Mouse (Mus musculus): ENCODE data around the gene Pdgfc. TPM values are rescaled to one million over a fixed set of nuclear protein-coding genes. Genes with fewer than 3 reads are reported as not detected.

The Pdgfc gene
- polyA plus RNA-seq, 1 experiment = 0.19 TPM

DNA sequence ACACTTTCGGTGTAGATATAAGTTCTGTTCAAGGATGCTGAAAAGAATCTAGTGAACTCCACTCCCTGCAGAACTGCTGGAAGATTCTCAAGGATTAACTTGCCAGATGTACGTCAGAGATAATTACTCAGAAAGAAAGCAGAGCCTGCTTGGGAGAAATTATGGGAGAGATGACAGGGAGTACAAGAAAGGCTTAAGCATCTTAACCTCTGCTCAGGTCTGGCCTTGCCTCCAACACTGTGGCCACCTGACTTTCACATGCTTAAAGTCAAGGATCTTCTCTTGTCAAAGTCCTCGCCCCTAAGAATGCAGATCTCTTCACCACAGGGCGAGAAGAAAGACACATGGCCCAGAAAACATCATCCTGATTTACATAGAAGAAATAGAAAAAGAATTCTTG, 185.5 kb downstream of the Pdgfc start:
- no peaks in the 10 kb centered on the region for H3K9me3 ChIP-seq
- H3K27me3 ChIP-seq (replicated peaks) = no peaks in the 10 kb centered on the region
- no peaks in the 10 kb centered on the region for H3K4me1 ChIP-seq
- H3K36me3 ChIP-seq (replicated peaks; ENCODE audit: low read length) = no peaks in the 10 kb centered on the region
- H3K4me3 ChIP-seq (replicated peaks) = no peak overlapping the region
- TF ChIP-seq GATA1 (IDR thresholded peaks at IDR 0.05; ENCODE audit: borderline replicate concordance, low read length) = no peak
- TF ChIP-seq FLI1 (IDR thresholded peaks at IDR 0.05; ENCODE audit: low read length) = no peak

DNA sequence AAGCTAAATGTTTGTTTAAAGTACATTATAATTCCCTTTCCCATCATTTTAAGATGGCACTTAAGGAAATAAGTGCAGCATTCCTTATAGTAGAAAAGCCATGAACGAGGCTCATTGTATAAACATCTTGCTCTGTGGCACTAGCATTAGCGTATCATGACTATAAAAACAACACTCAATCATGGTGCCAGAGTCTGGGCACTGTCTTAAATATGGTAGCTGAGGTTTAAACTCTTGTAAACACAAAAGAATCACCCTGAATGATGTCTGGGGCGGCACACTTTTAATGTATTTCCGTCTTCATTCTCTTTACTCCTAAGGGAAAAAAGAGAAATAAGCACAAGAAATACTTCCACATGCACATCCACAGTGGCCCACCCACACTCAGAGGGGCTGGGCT, 192.1 kb downstream of the Pdgfc start:
- H3K27me3 ChIP-seq (replicated peaks) = no peaks in the 10 kb centered on the region
- H3K36me3 ChIP-seq (replicated peaks; ENCODE audit: low read length) = no peaks in the 10 kb centered on the region
- no peak overlapping the region for H3K4me3 ChIP-seq (replicated peaks)
- no peaks in the 10 kb centered on the region for H3K4me1 ChIP-seq
- H3K9me3 ChIP-seq = no peaks in the 10 kb centered on the region
- no peak for TF ChIP-seq GATA1 (IDR thresholded peaks at IDR 0.05; ENCODE audit: borderline replicate concordance, low read length)
- TF ChIP-seq FLI1 (IDR thresholded peaks at IDR 0.05; ENCODE audit: low read length) = no peak

DNA sequence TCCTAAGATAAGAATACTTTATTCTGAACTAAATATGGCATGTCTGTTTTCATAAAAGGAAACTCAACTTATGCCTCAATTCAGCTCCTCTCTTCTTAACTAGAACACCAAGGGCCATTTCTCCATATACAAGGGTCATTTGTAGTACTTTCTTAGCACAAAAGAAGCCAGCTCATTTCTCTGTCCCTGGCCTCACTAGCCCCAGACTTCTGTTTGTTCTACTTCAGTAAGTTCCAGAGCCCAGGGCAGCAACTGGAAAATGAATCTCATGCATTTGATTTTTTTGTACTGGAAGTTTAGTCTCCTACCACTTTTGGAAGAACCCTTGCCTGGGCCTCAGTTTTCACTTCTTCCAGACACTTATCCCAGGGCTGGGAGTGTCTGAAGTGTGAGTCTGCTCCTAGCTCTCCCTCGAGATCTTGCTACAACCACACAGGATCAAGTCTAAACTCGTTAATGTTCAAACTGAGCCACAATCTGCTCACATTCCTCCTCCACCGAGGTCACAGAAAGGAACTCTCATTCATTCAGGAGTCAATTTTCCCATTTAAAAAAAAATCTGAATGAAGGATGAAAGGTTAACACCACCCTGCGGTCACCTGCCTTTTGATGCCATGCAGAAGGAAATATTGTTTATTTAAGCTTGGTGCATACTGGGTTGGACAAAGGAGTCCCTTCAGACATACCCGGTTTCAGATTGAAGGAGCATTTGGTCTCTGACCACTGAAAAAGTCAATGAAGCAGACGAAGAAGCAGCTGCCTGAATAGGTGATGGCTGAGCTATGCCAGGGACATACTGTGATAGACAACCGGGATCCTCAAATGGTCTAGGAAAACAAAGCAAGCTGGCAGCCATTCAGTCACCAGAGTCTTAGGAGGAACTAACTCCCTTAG, 206.7 kb downstream of the Pdgfc start:
- H3K4me1 ChIP-seq = no peaks in the 10 kb centered on the region
- no peaks in the 10 kb centered on the region for H3K9me3 ChIP-seq
- H3K36me3 ChIP-seq (replicated peaks; ENCODE audit: low read length) = no peaks in the 10 kb centered on the region
- no peak for TF ChIP-seq FLI1 (IDR thresholded peaks at IDR 0.05; ENCODE audit: low read length)
- no peak for TF ChIP-seq GATA1 (IDR thresholded peaks at IDR 0.05; ENCODE audit: borderline replicate concordance, low read length)
- no peak overlapping the region for H3K4me3 ChIP-seq (replicated peaks)
- H3K27me3 ChIP-seq (replicated peaks) = no peaks in the 10 kb centered on the region

DNA sequence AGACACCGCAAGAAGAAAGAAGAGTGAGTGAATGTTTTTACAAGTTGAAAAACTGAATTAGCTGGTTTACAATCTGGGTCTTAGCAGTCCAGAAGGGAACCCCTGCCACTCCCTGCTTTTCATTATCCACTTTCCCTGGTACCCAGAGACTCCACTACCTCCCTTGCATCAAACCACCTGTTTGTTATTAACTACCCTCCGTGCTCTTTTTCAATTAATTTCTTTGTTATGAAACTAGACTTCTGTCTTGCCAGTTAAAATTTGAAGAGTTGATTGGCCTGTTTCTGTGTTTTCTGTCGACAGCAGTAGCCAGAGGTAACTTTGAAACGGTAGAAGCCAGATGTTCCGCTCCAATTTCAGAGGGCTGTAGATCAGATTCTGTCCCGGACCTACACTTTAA, 207.4 kb downstream of the Pdgfc start:
- no peaks in the 10 kb centered on the region for H3K9me3 ChIP-seq
- no peaks in the 10 kb centered on the region for H3K4me1 ChIP-seq
- no peak for TF ChIP-seq GATA1 (IDR thresholded peaks at IDR 0.05; ENCODE audit: borderline replicate concordance, low read length)
- TF ChIP-seq FLI1 (IDR thresholded peaks at IDR 0.05; ENCODE audit: low read length) = no peak
- no peak overlapping the region for H3K4me3 ChIP-seq (replicated peaks)
- H3K36me3 ChIP-seq (replicated peaks; ENCODE audit: low read length) = no peaks in the 10 kb centered on the region
- H3K27me3 ChIP-seq (replicated peaks) = no peaks in the 10 kb centered on the region

DNA sequence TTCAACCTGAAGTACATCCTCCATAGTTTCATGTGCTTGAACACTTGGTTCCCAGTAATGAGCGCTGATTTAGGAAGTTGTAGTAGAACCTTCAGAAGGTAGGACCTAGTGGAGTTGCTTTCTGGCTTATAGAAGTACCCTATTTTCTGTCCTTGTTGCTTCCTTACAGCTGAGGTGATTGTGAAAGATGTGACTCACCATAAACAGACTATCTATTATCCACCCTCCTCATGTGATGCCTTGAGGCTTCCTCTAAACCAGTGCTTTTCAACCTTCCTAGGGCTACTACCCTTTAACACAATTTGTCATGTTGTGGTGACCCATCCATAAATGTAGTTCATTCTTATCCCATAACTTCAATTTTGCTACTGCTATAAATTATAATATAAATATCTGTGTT, 226.6 kb downstream of the Pdgfc start:
- TF ChIP-seq FLI1 (IDR thresholded peaks at IDR 0.05; ENCODE audit: low read length) (no peak), GATA1 (IDR thresholded peaks at IDR 0.05; ENCODE audit: borderline replicate concordance, low read length) (no peak)
- Histone ChIP-seq H3K9me3 (no peaks in the 10 kb centered on the region), H3K36me3 (replicated peaks; ENCODE audit: low read length) (no peaks in the 10 kb centered on the region), H3K4me1 (no peaks in the 10 kb centered on the region), H3K27me3 (replicated peaks) (no peaks in the 10 kb centered on the region), H3K4me3 (replicated peaks) (no peak overlapping the region)

Other genes starting within 250 kb of the Pdgfc start
- gene Gria2, start 233.6 kb upstream of the Pdgfc start, polyA plus RNA-seq (2012; ENCODE audit: insufficient read depth, low replicate concordance) = not detected in 2 replicates
- not detected in 2 replicates for gene Glrb, start 122.8 kb upstream of the Pdgfc start, polyA plus RNA-seq (2012; ENCODE audit: insufficient read depth, low replicate concordance)